Mouse (Mus musculus) stomach, embryonic 16.5 days (tissue): ENCODE measurements at regions not wholly inside any gene's neighbourhood (a gene's known extent, or its start where the extent isn't known, plus 50 kb on each side); places are given as distances from the start of the nearest gene placed in this dataset.

Experiments
- ATAC-seq: fragments of 200-750 bp; cut with Nextera tagmentation; 2 replicates; pipeline ENCODE4 v1.8.0; 2017; ENCODE audit warnings: moderate number of reproducible peaks, moderate TSS enrichment; ENCODE audit not compliant: insufficient read depth, low FRiP score
- H3K27ac ChIP-seq: fragments of 300-500 bp; sonication (generic); 2 replicates; pipeline ENCODE4 v1.5.1; 2014; ENCODE audit warnings: low read length
- H3K27me3 ChIP-seq: fragments of 300-500 bp; sonication (generic); 2 replicates; pipeline ENCODE4 v1.6.1; 2014; ENCODE audit warnings: low read length, control low read depth, mixed read lengths; ENCODE audit not compliant: control insufficient read depth, insufficient read depth
- H3K36me3 ChIP-seq: fragments of 300-500 bp; sonication (generic); 2 replicates; pipeline ENCODE4 v1.6.1; 2014; ENCODE audit warnings: low read length; ENCODE audit not compliant: control insufficient read depth, insufficient read depth
- H3K4me1 ChIP-seq: fragments of 300-500 bp; sonication (generic); 2 replicates; pipeline ENCODE4 v1.6.1; 2014; ENCODE audit warnings: low read length, control low read depth, mixed read lengths; ENCODE audit not compliant: control insufficient read depth, insufficient read depth
- H3K4me2 ChIP-seq: fragments of 300-500 bp; sonication (generic); 2 replicates; pipeline ENCODE4 v1.6.1; 2014; ENCODE audit warnings: low read depth, low read length, mixed read lengths
- H3K4me3 ChIP-seq: fragments of 300-500 bp; sonication (generic); replicated peaks from 2 replicates; pipeline ENCODE4 v1.5.1; 2014; ENCODE audit warnings: mild to moderate bottlenecking, low read length
- H3K9ac ChIP-seq: fragments of 300-500 bp; sonication (generic); 2 replicates; pipeline ENCODE4 v1.6.1; 2014; ENCODE audit warnings: low read length
- H3K9me3 ChIP-seq: fragments of 300-500 bp; sonication (generic); replicated peaks from 2 replicates; pipeline ENCODE4 v1.6.1; 2016; ENCODE audit warnings: low read length, control low read depth; ENCODE audit not compliant: control insufficient read depth
- WGBS: fragments of 180-500 bp; shearing (Covaris S2); extraction: QIAGEN DNeasy Blood & Tissue Kit; methylation state at CpG from one replicate; pipeline ENCODE4 v1.1.7; 2014; 5-methylcytosine and 5-hydroxymethylcytosine counted together

DNA sequence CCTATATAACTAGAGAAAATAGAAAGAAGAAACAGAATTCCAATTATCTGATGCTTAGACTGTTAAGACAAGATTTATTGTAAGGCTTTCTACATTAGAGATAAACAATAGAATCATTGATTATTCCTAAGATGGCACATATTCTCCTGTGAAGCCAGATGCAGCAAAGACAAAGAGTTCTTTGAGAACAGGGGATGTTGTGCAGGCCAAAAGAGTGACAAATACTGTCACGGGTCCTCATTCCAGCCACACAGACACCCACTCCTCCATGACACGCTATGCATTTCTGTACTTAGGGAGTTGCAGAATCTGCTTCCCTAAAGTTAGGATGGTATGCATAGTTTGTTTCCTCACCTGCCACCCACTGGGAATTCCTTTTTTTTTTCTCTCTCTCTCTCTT, 245.2 kb downstream of the Sv2b start:
- Histone ChIP-seq H3K4me1 (no peaks in the 10 kb centered on the region), H3K27me3 (no peaks in the 10 kb centered on the region), H3K4me2 (no peak overlapping the region), H3K9me3 (no peaks in the 10 kb centered on the region), H3K9ac (no peak overlapping the region), H3K36me3 (no peaks in the 10 kb centered on the region), H3K27ac (no peak overlapping the region), H3K4me3 (no peak overlapping the region)
- 58% methylated on average over 2 of the region's 2 CpGs for WGBS
- ATAC-seq, result no peak

DNA sequence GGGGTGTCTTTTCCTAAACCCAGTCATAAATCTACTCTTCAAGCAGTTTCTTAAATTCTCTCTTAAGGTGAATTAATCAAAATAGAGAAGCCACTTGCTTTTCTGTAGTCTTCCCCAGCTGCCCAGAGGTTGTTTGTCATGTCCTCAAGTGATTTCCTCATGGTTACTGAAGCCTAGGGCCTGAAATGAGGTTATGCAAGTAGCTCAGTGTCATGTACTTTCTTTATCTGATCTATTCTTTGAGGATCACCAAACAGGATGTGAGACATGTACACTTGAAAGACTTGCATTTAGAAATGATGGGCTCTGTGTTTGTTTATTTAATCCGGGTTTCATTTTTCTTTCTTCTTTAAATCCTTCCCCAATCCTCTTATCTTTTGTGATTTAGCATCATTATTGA, 258.8 kb downstream of the Sv2b start:
- ATAC-seq, result no peak
- Histone ChIP-seq H3K4me1 (no peaks in the 10 kb centered on the region), H3K4me3 (no peak overlapping the region), H3K9me3 (no peaks in the 10 kb centered on the region), H3K36me3 (no peaks in the 10 kb centered on the region), H3K27ac (no peak overlapping the region), H3K9ac (no peak overlapping the region), H3K27me3 (no peaks in the 10 kb centered on the region), H3K4me2 (no peak overlapping the region)
- WGBS, result 69% methylated on average over 1 of the region's 1 CpGs

DNA sequence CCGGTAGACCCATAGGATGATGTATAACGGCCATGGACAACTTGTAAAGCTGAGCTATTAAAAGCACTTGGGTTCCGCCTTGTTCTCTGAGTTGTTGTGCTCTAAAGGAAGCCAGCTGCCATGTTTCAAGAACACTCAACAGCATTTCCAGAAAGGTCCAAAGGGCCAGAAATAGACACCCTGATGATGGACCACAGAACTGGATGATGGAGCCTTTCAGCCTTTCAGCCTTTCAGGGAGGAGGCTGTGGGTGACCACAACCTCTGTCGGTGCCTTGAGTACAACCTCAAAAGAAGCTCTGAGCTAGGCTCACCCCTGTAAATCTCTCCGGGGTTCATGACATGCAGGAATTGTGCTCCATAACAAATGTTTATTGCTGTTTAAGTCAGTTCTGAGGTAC, 259.3 kb downstream of the Sv2b start:
- Histone ChIP-seq H3K4me1 (no peaks in the 10 kb centered on the region), H3K27me3 (no peaks in the 10 kb centered on the region), H3K27ac (no peak overlapping the region), H3K36me3 (no peaks in the 10 kb centered on the region), H3K4me3 (no peak overlapping the region), H3K9ac (no peak overlapping the region), H3K4me2 (no peak overlapping the region), H3K9me3 (no peaks in the 10 kb centered on the region)
- 63% methylated on average over 5 of the region's 5 CpGs for WGBS
- ATAC-seq, result no peak

DNA sequence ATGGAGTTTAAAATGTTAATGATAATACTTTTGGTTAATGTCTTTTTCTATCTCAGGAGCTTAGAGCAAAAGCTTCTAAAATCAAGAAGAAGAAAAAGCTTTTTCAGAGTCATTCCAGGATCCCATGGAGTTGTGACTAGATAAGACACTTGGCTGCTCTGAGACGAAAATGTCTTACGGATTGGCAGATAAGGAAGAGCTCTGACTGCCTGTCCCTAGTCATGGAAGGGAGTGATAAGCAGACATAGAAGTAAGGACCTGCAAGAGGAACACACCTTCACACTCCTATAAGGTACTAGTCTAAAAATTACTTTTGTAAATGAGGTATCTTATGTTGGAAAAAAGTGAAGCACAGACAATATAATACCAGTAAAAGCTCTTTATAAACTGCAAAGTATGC, 260.2 kb downstream of the Sv2b start:
- WGBS, result 69% methylated on average over 2 of the region's 2 CpGs
- H3K4me3 ChIP-seq, result no peak overlapping the region

DNA sequence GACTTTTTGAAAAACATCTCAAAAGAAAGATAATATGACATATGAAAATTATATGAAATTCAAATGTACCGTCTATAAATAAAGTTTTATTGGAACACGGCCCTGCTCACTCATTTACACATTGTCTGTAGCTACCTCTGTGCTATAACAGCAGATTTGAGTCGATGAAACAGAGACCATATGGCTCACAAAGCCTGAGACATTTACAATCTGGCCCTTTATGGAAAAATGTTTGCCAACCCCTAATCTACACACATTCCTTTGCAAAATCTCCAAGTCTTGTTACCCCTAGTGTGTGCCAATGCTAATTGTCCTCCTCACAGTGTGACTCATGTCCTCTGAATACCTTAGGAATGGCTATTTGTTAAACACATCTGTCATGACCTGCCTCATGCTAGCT, 261.2 kb downstream of the Sv2b start:
- Histone ChIP-seq H3K4me1 (no peaks in the 10 kb centered on the region), H3K4me3 (no peak overlapping the region), H3K4me2 (no peak overlapping the region), H3K36me3 (no peaks in the 10 kb centered on the region), H3K9me3 (no peaks in the 10 kb centered on the region), H3K27ac (no peak overlapping the region), H3K9ac (no peak overlapping the region), H3K27me3 (no peaks in the 10 kb centered on the region)
- WGBS, result 74% methylated on average over 3 of the region's 3 CpGs
- no peak for ATAC-seq

More for the DNA sequence above, 260.2 kb downstream of the Sv2b start:
- Histone ChIP-seq H3K9me3 (no peaks in the 10 kb centered on the region), H3K27me3 (no peaks in the 10 kb centered on the region), H3K27ac (no peak overlapping the region), H3K4me2 (no peak overlapping the region), H3K9ac (no peak overlapping the region), H3K4me1 (no peaks in the 10 kb centered on the region), H3K36me3 (no peaks in the 10 kb centered on the region)
- no peak for ATAC-seq

DNA sequence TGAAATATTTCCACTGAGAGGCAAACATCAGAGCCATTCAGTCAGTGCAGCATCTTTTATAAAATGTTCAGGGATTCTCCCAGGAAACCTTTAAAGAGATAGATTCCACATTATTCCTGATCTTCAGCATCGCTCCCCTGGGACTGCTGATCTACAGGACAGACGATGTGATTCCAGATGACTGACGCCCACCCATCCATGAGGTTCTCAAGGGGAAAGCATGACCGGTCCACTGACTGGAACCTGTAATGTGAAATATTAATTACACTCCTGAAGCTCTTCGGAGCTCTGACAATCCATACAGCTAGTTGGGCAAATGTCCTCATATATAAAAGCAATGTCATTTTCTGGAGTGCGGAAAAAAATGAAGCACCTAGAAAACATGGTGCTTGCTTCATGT, 268.2 kb downstream of the Sv2b start:
- Histone ChIP-seq H3K27me3 (no peaks in the 10 kb centered on the region), H3K9ac (no peak overlapping the region), H3K4me3 (no peak overlapping the region), H3K9me3 (no peaks in the 10 kb centered on the region), H3K36me3 (no peaks in the 10 kb centered on the region), H3K27ac (no peak overlapping the region), H3K4me2 (no peak overlapping the region), H3K4me1 (no peaks in the 10 kb centered on the region)
- 90% methylated on average over 6 of the region's 6 CpGs for WGBS
- ATAC-seq, result no peak

DNA sequence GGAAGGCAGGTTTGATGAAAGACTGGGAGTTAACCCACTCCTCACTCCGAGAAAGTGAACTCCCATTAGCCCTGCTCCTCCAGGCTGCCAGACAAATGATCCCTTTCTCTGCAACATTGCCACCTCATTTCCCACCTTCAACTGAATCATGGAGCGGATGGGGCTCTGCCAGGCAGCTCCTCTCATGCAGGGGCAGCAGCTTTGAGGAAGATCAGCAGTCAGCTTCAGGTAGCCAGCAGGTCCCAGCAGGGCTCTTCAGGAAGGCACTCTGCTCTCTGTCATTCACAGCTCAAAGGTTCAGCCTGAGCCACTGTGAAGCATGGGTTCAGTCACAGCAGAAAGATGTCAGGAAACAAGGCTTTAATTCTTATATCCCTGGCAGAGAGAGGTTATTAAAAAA, 282.9 kb downstream of the Sv2b start:
- Histone ChIP-seq H3K36me3 (no peaks in the 10 kb centered on the region), H3K27ac (no peak overlapping the region), H3K9me3 (no peaks in the 10 kb centered on the region), H3K4me2 (no peak overlapping the region), H3K4me1 (no peaks in the 10 kb centered on the region), H3K4me3 (no peak overlapping the region), H3K27me3 (no peaks in the 10 kb centered on the region), H3K9ac (no peak overlapping the region)
- WGBS, result 40% methylated on average over 2 of the region's 2 CpGs
- no peak for ATAC-seq

DNA sequence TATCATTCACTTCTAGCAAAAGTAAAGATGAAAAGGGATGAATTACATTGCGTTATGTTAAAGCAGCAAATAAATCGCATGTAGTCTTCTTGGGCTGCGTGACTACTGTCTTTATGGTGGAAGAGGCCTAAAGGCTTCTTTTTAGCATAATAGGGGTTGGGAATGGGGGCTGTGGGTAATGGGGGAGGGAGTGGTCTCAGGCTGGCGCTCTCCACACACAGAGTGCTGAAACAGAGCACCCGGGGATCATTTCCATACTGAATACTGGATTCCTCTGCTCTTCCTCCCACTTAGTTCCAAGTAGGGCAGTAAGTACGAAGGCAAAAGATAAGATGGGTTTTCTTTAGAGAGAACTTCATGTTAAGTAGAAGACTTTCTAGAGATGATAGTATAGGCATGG, 287.1 kb downstream of the Sv2b start:
- WGBS, result 55% methylated on average over 6 of the region's 6 CpGs
- ATAC-seq, result no peak

DNA sequence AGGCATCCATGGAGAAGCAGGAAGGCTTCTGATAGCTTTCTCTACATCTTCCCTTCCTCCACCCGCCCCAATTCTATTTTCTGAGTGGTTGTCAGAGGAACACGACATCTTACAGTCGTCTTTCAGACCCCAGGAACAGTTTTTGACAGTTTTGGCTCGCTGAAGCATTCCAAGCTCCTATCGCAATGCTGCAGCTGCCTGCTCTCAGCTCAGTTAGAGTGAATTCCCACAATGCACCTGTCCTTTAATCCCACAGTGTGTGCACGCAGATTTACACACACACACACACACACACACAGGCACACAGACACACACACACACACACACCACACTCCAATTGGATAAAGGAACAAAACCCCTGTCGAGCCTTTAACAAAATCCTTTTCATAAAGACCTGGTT, 290.4 kb downstream of the Sv2b start:
- Histone ChIP-seq H3K27ac (no peak overlapping the region), H3K36me3 (no peaks in the 10 kb centered on the region), H3K4me2 (no peak overlapping the region), H3K27me3 (no peaks in the 10 kb centered on the region), H3K4me1 (no peaks in the 10 kb centered on the region), H3K9ac (no peak overlapping the region), H3K9me3 (no peaks in the 10 kb centered on the region), H3K4me3 (no peak overlapping the region)
- no peak for ATAC-seq
- 40% methylated on average over 7 of the region's 7 CpGs for WGBS

More for the DNA sequence above, 287.1 kb downstream of the Sv2b start:
- no peak overlapping the region for H3K4me2 ChIP-seq
- H3K9ac ChIP-seq, result no peak overlapping the region
- no peaks in the 10 kb centered on the region for H3K4me1 ChIP-seq
- no peak overlapping the region for H3K4me3 ChIP-seq
- H3K27me3 ChIP-seq, result no peaks in the 10 kb centered on the region
- H3K9me3 ChIP-seq, result no peaks in the 10 kb centered on the region
- no peak overlapping the region for H3K27ac ChIP-seq
- H3K36me3 ChIP-seq, result no peaks in the 10 kb centered on the region

DNA sequence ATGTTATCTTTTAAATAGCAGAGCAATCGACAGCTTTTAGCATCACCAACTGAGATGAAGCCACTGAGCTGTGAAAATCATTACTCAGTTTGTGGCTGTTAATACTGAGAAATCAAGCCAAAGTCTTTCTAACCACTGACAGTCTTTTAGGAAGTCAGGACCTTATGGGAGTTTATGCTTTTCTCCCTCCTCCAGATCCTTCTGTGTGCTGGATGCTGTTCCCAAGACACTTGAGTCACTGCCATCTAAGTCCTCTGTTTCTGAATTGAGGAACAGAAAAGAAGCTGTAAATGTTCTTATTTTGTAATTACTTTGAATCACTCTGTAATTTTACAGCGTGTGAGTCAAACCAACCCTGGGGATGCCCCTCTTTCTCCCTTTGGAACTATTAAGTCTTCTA, 300.6 kb downstream of the Sv2b start:
- Histone ChIP-seq H3K27ac (no peak overlapping the region), H3K36me3 (no peaks in the 10 kb centered on the region), H3K9ac (no peak overlapping the region), H3K9me3 (no peaks in the 10 kb centered on the region), H3K4me3 (no peak overlapping the region), H3K4me1 (no peaks in the 10 kb centered on the region), H3K27me3 (no peaks in the 10 kb centered on the region), H3K4me2 (no peak overlapping the region)
- no peak for ATAC-seq
- WGBS, result 89% methylated on average over 2 of the region's 2 CpGs
